Mouse (Mus musculus): ENCODE measurements at regions not wholly inside any gene's neighbourhood (a gene's known extent, or its start where the extent isn't known, plus 50 kb on each side); places are given as distances from the start of the nearest gene placed in this dataset.

DNA sequence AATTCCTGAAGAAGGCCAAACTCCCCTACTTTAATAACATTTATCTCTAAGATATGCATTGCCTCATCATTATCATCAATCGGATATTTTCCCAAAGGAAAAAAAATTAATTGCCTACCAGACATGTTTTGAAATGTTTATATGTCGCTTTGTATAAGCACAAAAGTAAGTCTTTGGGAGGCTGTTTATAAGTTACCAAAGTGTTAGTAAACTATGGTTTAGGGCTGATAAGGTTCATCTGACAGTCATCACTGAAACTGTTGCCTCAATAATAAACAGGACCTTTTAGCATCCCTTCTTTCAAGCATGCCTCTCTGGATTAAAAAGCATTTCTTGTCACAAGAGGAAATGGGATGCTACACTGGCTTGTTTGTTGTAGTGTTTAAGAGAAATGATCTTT lies 202.1 kb downstream of the Wdr11 start:
- 55% methylated on average over 2 of the region's 2 CpGs for WGBS (ENCODE audit: insufficient replicate concordance)
- Histone ChIP-seq H3K4me3 (ENCODE audit: low read depth, low read length) (no peak overlapping the region), H3K9me3 (replicated peaks; ENCODE audit: control insufficient read depth, low read length) (no peaks in the 10 kb centered on the region), H3K4me1 (ENCODE audit: control insufficient read depth, low read depth, low read length) (no peaks in the 10 kb centered on the region), H3K9ac (ENCODE audit: low read depth, low read length) (no peak overlapping the region), H3K27ac (ENCODE audit: low read length) (no peak overlapping the region), H3K4me2 (ENCODE audit: low read depth, low read length) (no peak overlapping the region), H3K36me3 (ENCODE audit: control insufficient read depth, insufficient read depth) (no peaks in the 10 kb centered on the region), H3K27me3 (ENCODE audit: control insufficient read depth, insufficient read depth, low read depth, low read length) (no peaks in the 10 kb centered on the region)
- ATAC-seq (ENCODE audit: low read depth), result no peak

DNA sequence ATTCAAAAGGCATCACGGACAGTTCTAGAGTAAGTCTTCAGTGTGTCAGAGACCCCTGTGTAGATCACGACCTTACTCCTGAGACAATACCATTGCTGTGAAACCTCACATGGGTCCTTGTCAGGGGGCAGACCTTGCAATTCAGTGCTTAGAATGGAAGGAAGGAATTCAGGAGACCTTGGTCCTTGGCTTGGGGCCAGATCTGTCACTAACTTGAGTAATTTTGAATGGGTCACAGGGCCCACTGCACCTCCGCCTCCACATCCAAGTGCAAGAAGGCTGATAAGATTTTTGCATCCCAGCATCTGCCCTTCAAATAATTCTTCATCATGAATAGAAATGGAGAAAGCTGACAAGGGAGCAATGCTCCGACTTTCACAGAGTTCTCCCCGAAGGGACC lies 202.6 kb downstream of the Wdr11 start:
- no peak overlapping the region for H3K27ac ChIP-seq (ENCODE audit: low read length)
- no peaks in the 10 kb centered on the region for H3K36me3 ChIP-seq (ENCODE audit: control insufficient read depth, insufficient read depth)
- 56% methylated on average over 5 of the region's 5 CpGs for WGBS (ENCODE audit: insufficient replicate concordance)
- no peaks in the 10 kb centered on the region for H3K4me1 ChIP-seq (ENCODE audit: control insufficient read depth, low read depth, low read length)
- no peaks in the 10 kb centered on the region for H3K27me3 ChIP-seq (ENCODE audit: control insufficient read depth, insufficient read depth, low read depth, low read length)
- no peak overlapping the region for H3K9ac ChIP-seq (ENCODE audit: low read depth, low read length)
- H3K4me2 ChIP-seq (ENCODE audit: low read depth, low read length), result no peak overlapping the region
- H3K4me3 ChIP-seq (ENCODE audit: low read depth, low read length), result no peak overlapping the region
- no peak for ATAC-seq (ENCODE audit: low read depth)
- H3K9me3 ChIP-seq (replicated peaks; ENCODE audit: control insufficient read depth, low read length), result no peaks in the 10 kb centered on the region

DNA sequence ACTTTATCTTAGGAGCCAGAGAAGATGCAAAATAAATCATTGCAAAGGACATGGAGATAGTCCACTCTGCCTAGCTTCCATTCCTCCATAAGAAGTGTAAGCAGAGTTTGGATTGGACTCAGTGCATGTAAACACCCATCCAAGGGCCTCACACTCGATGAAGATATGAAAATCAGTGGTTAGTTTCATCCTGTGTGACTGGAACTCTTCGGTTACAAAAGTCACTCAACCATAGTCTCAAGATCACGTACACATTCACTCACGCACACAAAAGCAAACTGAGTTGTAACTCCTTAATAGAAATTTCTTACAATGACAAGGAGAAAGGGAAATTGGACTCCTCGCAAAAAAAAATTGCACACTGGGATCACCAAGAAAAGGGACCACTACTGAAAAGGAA lies 206.9 kb downstream of the Wdr11 start:
- no peaks in the 10 kb centered on the region for H3K9me3 ChIP-seq (replicated peaks; ENCODE audit: control insufficient read depth, low read length)
- H3K4me2 ChIP-seq (ENCODE audit: low read depth, low read length), result no peak overlapping the region
- no peak overlapping the region for H3K9ac ChIP-seq (ENCODE audit: low read depth, low read length)
- no peak overlapping the region for H3K4me3 ChIP-seq (ENCODE audit: low read depth, low read length)
- no peaks in the 10 kb centered on the region for H3K36me3 ChIP-seq (ENCODE audit: control insufficient read depth, insufficient read depth)
- H3K27ac ChIP-seq (ENCODE audit: low read length), result no peak overlapping the region
- no peaks in the 10 kb centered on the region for H3K4me1 ChIP-seq (ENCODE audit: control insufficient read depth, low read depth, low read length)
- no peaks in the 10 kb centered on the region for H3K27me3 ChIP-seq (ENCODE audit: control insufficient read depth, insufficient read depth, low read depth, low read length)
- WGBS (ENCODE audit: insufficient replicate concordance), result 60% methylated on average over 5 of the region's 5 CpGs
- ATAC-seq (ENCODE audit: low read depth), result no peak

DNA sequence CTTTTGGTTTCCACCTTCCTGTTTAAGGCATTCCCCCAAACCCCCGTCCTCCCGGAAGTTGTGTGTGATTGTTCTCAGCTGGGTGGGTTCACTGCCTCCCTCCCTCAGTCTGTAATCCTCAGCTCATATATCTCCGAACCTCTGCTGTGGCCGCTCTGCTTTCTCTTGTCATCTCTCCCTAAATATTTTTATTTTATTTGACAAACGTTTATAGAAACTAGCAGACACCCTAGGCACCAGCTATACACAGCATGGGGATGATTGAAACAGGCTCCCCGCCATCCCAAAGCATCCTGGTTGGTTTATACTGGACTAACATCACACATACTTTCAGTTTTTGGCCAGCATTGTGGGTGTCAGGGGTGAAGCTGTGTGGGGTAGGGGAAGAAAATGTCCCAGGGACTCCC lies 208.8 kb downstream of the Wdr11 start:
- ATAC-seq (ENCODE audit: low read depth), result no peak
- WGBS (ENCODE audit: insufficient replicate concordance), result 37% methylated on average over 6 of the region's 6 CpGs
- H3K27ac ChIP-seq (ENCODE audit: low read length), result no peak overlapping the region

DNA sequence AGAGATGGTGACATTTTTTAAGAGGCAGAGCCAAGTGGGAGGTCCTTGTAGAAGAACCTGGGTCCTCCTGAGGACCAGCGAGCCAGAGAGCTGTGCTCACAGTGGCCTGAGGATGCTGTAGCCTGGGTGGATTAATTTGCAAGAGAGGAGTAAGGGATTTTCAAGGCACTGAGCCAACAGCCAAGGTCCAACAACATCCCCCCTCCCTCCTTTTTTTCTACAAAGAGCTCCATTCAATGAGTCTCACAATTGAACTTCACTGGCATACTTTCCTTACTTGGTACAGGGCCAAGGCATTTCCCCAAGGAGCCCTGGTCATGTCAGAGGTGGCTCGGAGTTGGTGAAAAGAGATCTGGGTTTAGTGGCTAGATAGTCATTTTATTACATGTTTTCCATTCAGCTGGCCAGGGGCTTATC lies 209.8 kb downstream of the Wdr11 start:
- Histone ChIP-seq H3K9ac (ENCODE audit: low read depth, low read length) (no peak overlapping the region), H3K4me2 (ENCODE audit: low read depth, low read length) (no peak overlapping the region), H3K36me3 (ENCODE audit: control insufficient read depth, insufficient read depth) (no peaks in the 10 kb centered on the region), H3K27me3 (ENCODE audit: control insufficient read depth, insufficient read depth, low read depth, low read length) (no peaks in the 10 kb centered on the region), H3K27ac (ENCODE audit: low read length) (no peak overlapping the region), H3K4me3 (ENCODE audit: low read depth, low read length) (no peak overlapping the region), H3K4me1 (ENCODE audit: control insufficient read depth, low read depth, low read length) (no peaks in the 10 kb centered on the region), H3K9me3 (replicated peaks; ENCODE audit: control insufficient read depth, low read length) (no peaks in the 10 kb centered on the region)
- ATAC-seq (ENCODE audit: low read depth), result no peak
- 52% methylated on average over 2 of the region's 2 CpGs for WGBS (ENCODE audit: insufficient replicate concordance)

More for the DNA sequence above, 208.8 kb downstream of the Wdr11 start:
- H3K4me3 ChIP-seq (ENCODE audit: low read depth, low read length), result no peak overlapping the region
- H3K9me3 ChIP-seq (replicated peaks; ENCODE audit: control insufficient read depth, low read length), result no peaks in the 10 kb centered on the region
- H3K9ac ChIP-seq (ENCODE audit: low read depth, low read length), result no peak overlapping the region
- H3K27me3 ChIP-seq (ENCODE audit: control insufficient read depth, insufficient read depth, low read depth, low read length), result no peaks in the 10 kb centered on the region
- H3K4me2 ChIP-seq (ENCODE audit: low read depth, low read length), result no peak overlapping the region
- H3K36me3 ChIP-seq (ENCODE audit: control insufficient read depth, insufficient read depth), result no peaks in the 10 kb centered on the region
- H3K4me1 ChIP-seq (ENCODE audit: control insufficient read depth, low read depth, low read length), result no peaks in the 10 kb centered on the region

DNA sequence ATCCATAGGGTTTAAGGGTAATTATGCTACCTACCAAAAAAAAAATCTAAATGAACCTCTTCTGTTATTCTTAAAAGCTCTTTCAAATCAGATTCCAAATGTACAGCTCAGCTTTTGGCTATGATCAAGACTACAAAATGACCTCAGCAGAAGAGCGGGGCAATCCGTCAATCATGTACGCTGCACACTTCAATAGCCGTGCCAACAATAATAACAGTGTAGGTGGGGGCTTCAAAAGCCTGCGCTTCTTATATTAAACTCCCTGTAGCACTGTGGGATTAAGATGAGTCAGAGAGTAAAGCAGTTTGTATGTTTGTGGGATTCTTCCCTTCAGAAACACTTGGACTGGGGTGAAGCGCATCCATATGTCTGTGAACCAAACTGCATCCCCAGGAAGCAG lies 210.5 kb downstream of the Wdr11 start:
- no peaks in the 10 kb centered on the region for H3K4me1 ChIP-seq (ENCODE audit: control insufficient read depth, low read depth, low read length)
- no peaks in the 10 kb centered on the region for H3K27me3 ChIP-seq (ENCODE audit: control insufficient read depth, insufficient read depth, low read depth, low read length)
- H3K4me2 ChIP-seq (ENCODE audit: low read depth, low read length), result no peak overlapping the region
- no peak overlapping the region for H3K4me3 ChIP-seq (ENCODE audit: low read depth, low read length)
- H3K9me3 ChIP-seq (replicated peaks; ENCODE audit: control insufficient read depth, low read length), result no peaks in the 10 kb centered on the region
- no peak for ATAC-seq (ENCODE audit: low read depth)
- 82% methylated on average over 6 of the region's 6 CpGs for WGBS (ENCODE audit: insufficient replicate concordance)
- no peak overlapping the region for H3K9ac ChIP-seq (ENCODE audit: low read depth, low read length)
- no peak overlapping the region for H3K27ac ChIP-seq (ENCODE audit: low read length)
- H3K36me3 ChIP-seq (ENCODE audit: control insufficient read depth, insufficient read depth), result no peaks in the 10 kb centered on the region

DNA sequence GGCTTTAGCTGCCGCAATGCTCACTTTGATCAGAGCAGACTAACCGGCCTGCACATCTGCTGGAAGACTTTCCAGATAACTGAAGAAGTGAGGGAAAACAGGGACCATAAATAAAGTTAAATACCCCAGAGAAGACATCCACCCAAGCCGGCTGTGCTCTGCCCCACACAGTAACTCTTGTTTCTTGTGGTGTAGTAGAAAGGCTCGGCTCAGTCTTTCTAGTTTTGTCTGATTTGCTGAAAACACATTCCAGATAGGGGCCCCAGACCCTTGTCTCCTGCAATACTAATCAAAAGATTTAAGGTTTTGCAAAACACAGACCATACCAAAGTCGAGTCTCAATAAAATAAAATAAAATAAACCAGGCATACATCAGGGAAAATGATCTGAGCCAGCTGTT lies 213.7 kb downstream of the Wdr11 start:
- no peak for ATAC-seq (ENCODE audit: low read depth)
- H3K4me2 ChIP-seq (ENCODE audit: low read depth, low read length), result no peak overlapping the region
- H3K36me3 ChIP-seq (ENCODE audit: control insufficient read depth, insufficient read depth), result no peaks in the 10 kb centered on the region
- H3K9ac ChIP-seq (ENCODE audit: low read depth, low read length), result no peak overlapping the region
- no peaks in the 10 kb centered on the region for H3K4me1 ChIP-seq (ENCODE audit: control insufficient read depth, low read depth, low read length)
- no peaks in the 10 kb centered on the region for H3K9me3 ChIP-seq (replicated peaks; ENCODE audit: control insufficient read depth, low read length)
- no peak overlapping the region for H3K27ac ChIP-seq (ENCODE audit: low read length)
- no peaks in the 10 kb centered on the region for H3K27me3 ChIP-seq (ENCODE audit: control insufficient read depth, insufficient read depth, low read depth, low read length)
- H3K4me3 ChIP-seq (ENCODE audit: low read depth, low read length), result no peak overlapping the region
- WGBS (ENCODE audit: insufficient replicate concordance), result 53% methylated on average over 5 of the region's 5 CpGs

DNA sequence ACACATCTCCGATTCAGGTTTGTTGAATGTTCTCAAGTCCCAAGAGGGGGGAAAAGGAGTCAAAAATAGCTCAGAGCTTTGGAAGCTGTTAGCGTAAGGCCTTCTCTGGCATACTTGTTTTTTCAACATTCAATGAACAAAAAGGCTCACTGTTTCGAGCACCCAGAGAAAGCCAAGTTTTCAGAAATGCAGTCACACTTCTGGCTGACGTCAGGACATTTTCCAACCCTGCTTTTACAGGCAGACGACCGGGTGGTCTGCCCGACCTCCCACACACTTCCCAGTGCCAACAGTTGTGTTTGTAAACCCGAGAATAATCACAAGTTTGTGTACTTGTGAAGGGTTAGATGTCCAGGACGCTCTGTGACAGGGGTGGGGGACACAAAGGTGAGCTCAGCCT lies 218.5 kb downstream of the Wdr11 start:
- WGBS (ENCODE audit: insufficient replicate concordance), result 50% methylated on average over 9 of the region's 9 CpGs
- Histone ChIP-seq H3K9ac (ENCODE audit: low read depth, low read length) (no peak overlapping the region), H3K36me3 (ENCODE audit: control insufficient read depth, insufficient read depth) (no peaks in the 10 kb centered on the region), H3K4me3 (ENCODE audit: low read depth, low read length) (no peak overlapping the region), H3K4me1 (ENCODE audit: control insufficient read depth, low read depth, low read length) (no peaks in the 10 kb centered on the region), H3K27ac (ENCODE audit: low read length) (no peak overlapping the region), H3K4me2 (ENCODE audit: low read depth, low read length) (no peak overlapping the region), H3K27me3 (ENCODE audit: control insufficient read depth, insufficient read depth, low read depth, low read length) (no peaks in the 10 kb centered on the region), H3K9me3 (replicated peaks; ENCODE audit: control insufficient read depth, low read length) (no peaks in the 10 kb centered on the region)
- ATAC-seq (ENCODE audit: low read depth), result no peak

DNA sequence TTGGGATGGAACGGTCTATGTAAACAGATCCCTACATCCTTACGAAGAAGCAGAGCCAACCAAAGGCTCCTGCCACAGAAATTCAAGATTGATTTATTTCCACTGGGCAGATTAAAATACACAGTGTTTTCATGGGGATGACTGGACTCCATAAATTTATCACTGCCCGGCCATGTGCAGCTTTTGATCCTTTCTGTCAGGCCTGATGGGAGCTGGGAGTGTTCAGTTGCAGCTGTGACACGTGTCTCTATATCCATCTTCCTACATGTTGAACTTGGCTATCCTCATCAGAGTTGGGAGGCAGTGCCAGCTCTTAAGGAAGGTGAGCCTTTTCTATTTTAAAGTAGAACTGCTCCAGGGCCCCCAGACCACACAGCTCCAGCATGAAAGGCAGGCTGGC lies 218.9 kb downstream of the Wdr11 start:
- no peaks in the 10 kb centered on the region for H3K4me1 ChIP-seq (ENCODE audit: control insufficient read depth, low read depth, low read length)
- H3K9me3 ChIP-seq (replicated peaks; ENCODE audit: control insufficient read depth, low read length), result no peaks in the 10 kb centered on the region
- H3K4me3 ChIP-seq (ENCODE audit: low read depth, low read length), result no peak overlapping the region
- no peak overlapping the region for H3K9ac ChIP-seq (ENCODE audit: low read depth, low read length)
- H3K27me3 ChIP-seq (ENCODE audit: control insufficient read depth, insufficient read depth, low read depth, low read length), result no peaks in the 10 kb centered on the region
- 57% methylated on average over 4 of the region's 4 CpGs for WGBS (ENCODE audit: insufficient replicate concordance)
- no peak overlapping the region for H3K4me2 ChIP-seq (ENCODE audit: low read depth, low read length)
- no peak for ATAC-seq (ENCODE audit: low read depth)
- H3K27ac ChIP-seq (ENCODE audit: low read length), result no peak overlapping the region
- no peaks in the 10 kb centered on the region for H3K36me3 ChIP-seq (ENCODE audit: control insufficient read depth, insufficient read depth)

Data from liver, embryonic 16.5 days (tissue).